ENCODE assay signal across 19 mouse cellular contexts in the genomic region with DNA sequence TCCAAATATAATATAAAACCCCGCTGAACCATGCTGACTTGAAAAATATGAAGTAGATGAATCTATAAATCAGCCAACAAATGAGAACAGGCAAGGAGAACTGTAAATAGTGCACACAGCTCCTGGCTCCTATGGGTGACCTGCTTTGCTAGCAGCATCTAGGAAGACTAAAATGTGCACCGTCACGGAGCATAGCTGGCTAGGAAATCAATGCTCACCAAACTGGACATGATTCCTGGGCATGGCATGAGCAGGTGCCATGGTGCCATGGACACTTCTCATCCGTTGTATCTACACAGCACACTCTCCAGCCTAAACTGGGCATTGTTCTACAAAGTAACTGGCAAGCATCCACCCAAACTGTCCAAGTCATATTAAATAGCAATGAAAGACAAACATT.
DNase-seq lines count a peak whose midpoint lies in the region; ATAC-seq and TF ChIP-seq lines count a peak whose summit lies in the region.
"Had no signal": no experiment of that assay in that cellular context is flagged by ENCODE, and none has a peak within 500 bp of the region (broad histone marks: within the 10 kb centered on the region; RNA-seq: fewer than 3 reads in every experiment).

No protein-coding gene starts in this region.

- H3K9ac ChIP-seq in midbrain, postnatal 0 days (replicated peaks; ENCODE audit: low read length, poor library complexity, severe bottlenecking): no peak overlapping the region
- H3K9ac ChIP-seq in midbrain, embryonic 16.5 days (ENCODE audit: low read depth, low read length): no peak overlapping the region
- H3K9ac ChIP-seq: embryonic facial prominence, embryonic 12.5 days; forebrain, embryonic 13.5 days; forebrain, embryonic 15.5 days; forebrain, postnatal 0 days had no signal

- no peak overlapping the region for H3K4me2 ChIP-seq in midbrain, postnatal 0 days (ENCODE audit: low read depth, low read length, poor library complexity, severe bottlenecking)
- no peak overlapping the region for H3K4me2 ChIP-seq in midbrain, embryonic 16.5 days (ENCODE audit: low read length)
- H3K4me2 ChIP-seq: embryonic facial prominence, embryonic 12.5 days; forebrain, embryonic 13.5 days; forebrain, embryonic 15.5 days had no signal

- no peaks in the 10 kb centered on the region for H3K36me3 ChIP-seq in midbrain, postnatal 0 days (ENCODE audit: insufficient read depth, low read length)
- no peaks in the 10 kb centered on the region for H3K36me3 ChIP-seq in midbrain, embryonic 16.5 days (ENCODE audit: control insufficient read depth, insufficient read depth, low read length)
- H3K36me3 ChIP-seq: embryonic facial prominence, embryonic 10.5 days; embryonic facial prominence, embryonic 12.5 days; forebrain, embryonic 15.5 days had no signal

- H3K4me1 ChIP-seq in midbrain, postnatal 0 days (ENCODE audit: insufficient read depth, low read length): no peaks in the 10 kb centered on the region
- no peaks in the 10 kb centered on the region for H3K4me1 ChIP-seq in midbrain, embryonic 16.5 days (ENCODE audit: control insufficient read depth, insufficient read depth, low read length)
- H3K4me1 ChIP-seq: embryonic facial prominence, embryonic 12.5 days; forebrain, embryonic 13.5 days; forebrain, embryonic 15.5 days had no signal

- no peak overlapping the region for H3K27ac ChIP-seq in midbrain, postnatal 0 days (ENCODE audit: low read depth, low read length)
- H3K27ac ChIP-seq in midbrain, embryonic 16.5 days (ENCODE audit: low read length): no peak overlapping the region
- H3K27ac ChIP-seq: embryonic facial prominence, embryonic 10.5 days; embryonic facial prominence, embryonic 12.5 days; forebrain, embryonic 13.5 days; forebrain, embryonic 15.5 days had no signal

- ATAC-seq in cerebellum, adult (ENCODE audit: insufficient number of reproducible peaks, low FRiP score, low TSS enrichment): no peak
- ATAC-seq in midbrain, postnatal 0 days (ENCODE audit: low FRiP score): no peak
- no peak for ATAC-seq in midbrain, embryonic 16.5 days
- ATAC-seq: activated CD4-positive, CD25-positive, alpha-beta regulatory T cell, adult 4 months; forebrain, embryonic 13.5 days; forebrain, embryonic 15.5 days; forebrain, postnatal 0 days; Patski had no signal

- WGBS in midbrain, postnatal 0 days: 79% methylated on average over 4 of the region's 4 CpGs
- 94% methylated on average over 4 of the region's 4 CpGs for WGBS in midbrain, embryonic 16.5 days

- intact Hi-C loops in left cerebral cortex, postnatal 4 days (cut with DNase I): no loop called here
- intact Hi-C loops in left cerebral cortex, postnatal 10 days (cut with DNase I): no loop called here

- H3K9me3 ChIP-seq in midbrain, postnatal 0 days (ENCODE audit: low read length): no peaks in the 10 kb centered on the region
- no peaks in the 10 kb centered on the region for H3K9me3 ChIP-seq in midbrain, embryonic 16.5 days (replicated peaks; ENCODE audit: control insufficient read depth, low read length, poor library complexity, severe bottlenecking)
- H3K9me3 ChIP-seq: embryonic facial prominence, embryonic 10.5 days; embryonic facial prominence, embryonic 12.5 days; forebrain, embryonic 13.5 days; forebrain, embryonic 15.5 days had no signal

- no peak overlapping the region for H3K4me3 ChIP-seq in midbrain, postnatal 0 days (ENCODE audit: low read depth, low read length)
- H3K4me3 ChIP-seq in midbrain, embryonic 16.5 days (ENCODE audit: low read depth, low read length): no peak overlapping the region
- H3K4me3 ChIP-seq: embryonic facial prominence, embryonic 10.5 days; embryonic facial prominence, embryonic 12.5 days; forebrain, embryonic 13.5 days; forebrain, embryonic 15.5 days had no signal

- TF ChIP-seq CTCF in midbrain, postnatal 0 days (IDR thresholded peaks at IDR 0.05): no peak

- peak; percentile 39 to 46 for DNase-seq in cerebellum, postnatal 14 days
- DNase-seq in left cerebral cortex, postnatal 4 days: peak; percentile 9
- DNase-seq in left cerebral cortex, postnatal 10 days (ENCODE audit: extremely low spot score in 1 of 2, low spot score in 2 of 2): no peak
- DNase-seq in midbrain, postnatal 0 days (ENCODE audit: low spot score): peak; percentile 13
- no peak for DNase-seq in right cerebral cortex, adult 18-20 months
- DNase-seq: adrenal gland, adult 8-10 months; adrenal gland, postnatal 36 days; cerebellum, adult 11 months; cerebellum, adult 18-20 months; cerebellum, adult 9-10 months; forebrain, postnatal 0 days had no signal

- H3K27me3 ChIP-seq in midbrain, postnatal 0 days (ENCODE audit: insufficient read depth, low read length): no peaks in the 10 kb centered on the region
- no peaks in the 10 kb centered on the region for H3K27me3 ChIP-seq in midbrain, embryonic 16.5 days (ENCODE audit: control insufficient read depth, insufficient read depth, low read depth, low read length)
- H3K27me3 ChIP-seq: embryonic facial prominence, embryonic 12.5 days; forebrain, embryonic 13.5 days; forebrain, embryonic 15.5 days; Patski had no signal

Comparison
In these comparisons a context has a peak if more than half of its experiments do, and no peak if none do; other contexts are left out.
1. DNase-seq: peak in cerebellum, postnatal 14 days (2 of 2), left cerebral cortex, postnatal 4 days (single experiment) and midbrain, postnatal 0 days (single experiment); none in left cerebral cortex, postnatal 10 days (0 of 2) and right cerebral cortex, adult 18-20 months (single experiment).